Mouse (Mus musculus) limb, embryonic 10.5 days (tissue): ENCODE results near the gene Twf2. TPM values are rescaled to one million over a fixed set of nuclear protein-coding genes. Genes with fewer than 3 reads are reported as not detected.

Source experiments
- DNase-seq: peaks from one replicate; pipeline ENCODE4 v3.0.0-alpha.2; 2017; ENCODE audit warnings: low spot score
- H3K27ac ChIP-seq: fragments of 300-500 bp; sonication (generic); 2 replicates; pipeline ENCODE4 v1.5.1; 2016; ENCODE audit warnings: mild to moderate bottlenecking
- H3K27me3 ChIP-seq: fragments of 300-500 bp; sonication (generic); 2 replicates; pipeline ENCODE4 v1.6.1; 2016; ENCODE audit warnings: low read depth, mild to moderate bottlenecking; ENCODE audit not compliant: poor library complexity, severe bottlenecking
- H3K36me3 ChIP-seq: fragments of 300-500 bp; sonication (generic); 2 replicates; pipeline ENCODE4 v1.6.1; 2016; ENCODE audit warnings: mild to moderate bottlenecking, moderate library complexity
- H3K4me1 ChIP-seq: fragments of 300-500 bp; sonication (generic); 2 replicates; pipeline ENCODE4 v1.6.1; 2016
- H3K4me3 ChIP-seq: fragments of 300-500 bp; sonication (generic); 2 replicates; pipeline ENCODE4 v1.5.1; 2016; ENCODE audit warnings: mild to moderate bottlenecking, moderate library complexity
- H3K9me3 ChIP-seq: fragments of 300-500 bp; sonication (generic); replicated peaks from 2 replicates; pipeline ENCODE4 v1.6.1; 2016; ENCODE audit warnings: mild to moderate bottlenecking
- WGBS: fragments of 180-500 bp; shearing (Covaris S2); methylation state at CpG from one replicate; pipeline ENCODE4 v1.1.7; 2016; 5-methylcytosine and 5-hydroxymethylcytosine counted together
- polyA plus RNA-seq: library from polyadenylated mRNA; unstranded; fragments of >200 nt; fragmentation: Nextera tagmentation; extraction: Ambion mirVana; gene quantifications from 2 replicates; pipeline ENCODE4 v1.2.1, GENCODE M21; 2016

The Twf2 gene
- 75.1 and 76.6 TPM in 2 replicates for polyA plus RNA-seq

- DNase-seq, result peak; percentile 93
- Histone ChIP-seq H3K27ac (peak within 1 kb of the TSS; percentile 89), H3K27me3 (no peaks in the 10 kb centered on the region), H3K36me3 (peaks cover 20% of the 10 kb centered on the region), H3K4me1 (peaks cover 58% of the 10 kb centered on the region), H3K4me3 (peak within 1 kb of the TSS; percentile 71), H3K9me3 (no peaks in the 10 kb centered on the region)
- 2% methylated on average over 61 of the region's 61 CpGs for WGBS
These were observed at the start of gene Twf2 for GRCm38 (mm10) chr9:106202819-106203636. Gene Twf2 (plus strand): TSS chr9:106203108.

GRCm38 (mm10) chr9:106154106-106154505, 48.8 kb upstream of the Twf2 start:
- Histone ChIP-seq H3K4me1 (peaks cover 5% of the 10 kb centered on the region), H3K27ac (no peak overlapping the region), H3K36me3 (no peaks in the 10 kb centered on the region), H3K27me3 (peaks cover 54% of the 10 kb centered on the region), H3K9me3 (no peaks in the 10 kb centered on the region), H3K4me3 (no peak overlapping the region)
- DNase-seq, result no peak
- 90% methylated on average over 9 of the region's 9 CpGs for WGBS

- Histone ChIP-seq H3K27ac (no peak overlapping the region), H3K9me3 (no peaks in the 10 kb centered on the region), H3K4me1 (peaks cover 9% of the 10 kb centered on the region; the same call in 1 of the 2 replicates), H3K36me3 (no peaks in the 10 kb centered on the region), H3K4me3 (no peak overlapping the region), H3K27me3 (peaks cover 31% of the 10 kb centered on the region)
- DNase-seq, result peak; percentile 71
- 59% methylated on average over 5 of the region's 5 CpGs for WGBS
These were observed 46.5 kb upstream of the Twf2 start for GRCm38 (mm10) chr9:106156419-106156818.

GRCm38 (mm10) chr9:106156921-106157622, 45.8 kb upstream of the Twf2 start:
- Histone ChIP-seq H3K36me3 (no peaks in the 10 kb centered on the region), H3K9me3 (no peaks in the 10 kb centered on the region), H3K27me3 (peaks cover 24% of the 10 kb centered on the region), H3K4me1 (peaks cover 9% of the 10 kb centered on the region; the same call in 1 of the 2 replicates), H3K27ac (no peak overlapping the region), H3K4me3 (no peak overlapping the region)
- WGBS, result 81% methylated on average over 21 of the region's 21 CpGs
- DNase-seq, result no peak

DNA sequence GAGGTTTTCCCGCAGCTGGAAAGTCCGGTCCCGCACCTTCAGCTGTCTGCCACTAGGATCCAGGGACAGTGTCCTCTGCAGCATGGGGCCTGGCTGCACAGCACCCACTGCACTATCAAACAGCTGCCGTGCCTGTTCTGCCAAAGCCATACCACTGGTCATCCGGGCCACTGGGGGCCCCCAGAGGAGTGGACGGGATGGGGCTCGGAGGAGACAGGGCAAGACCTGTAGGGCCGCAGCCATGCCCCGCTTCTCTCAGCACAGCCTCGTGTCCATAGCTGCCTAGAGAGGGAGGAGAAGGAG, 45.3 kb upstream of the Twf2 start:
- 90% methylated on average over 10 of the region's 10 CpGs for WGBS
- Histone ChIP-seq H3K4me1 (peaks cover 9% of the 10 kb centered on the region; the same call in 1 of the 2 replicates), H3K27ac (no peak overlapping the region), H3K27me3 (peaks cover 19% of the 10 kb centered on the region; the same call in 1 of the 2 replicates), H3K9me3 (no peaks in the 10 kb centered on the region), H3K4me3 (no peak overlapping the region), H3K36me3 (no peaks in the 10 kb centered on the region)
- DNase-seq, result no peak

GRCm38 (mm10) chr9:106158037-106158491, 44.8 kb upstream of the Twf2 start, which contains the start of gene Glyctk:
Gene Glyctk (minus strand): TSS chr9:106158138.
- Histone ChIP-seq H3K27me3 (peaks cover 15% of the 10 kb centered on the region; the same call in 1 of the 2 replicates), H3K27ac (no peak within 1 kb of the TSS), H3K9me3 (no peaks in the 10 kb centered on the region), H3K36me3 (no peaks in the 10 kb centered on the region), H3K4me1 (peaks cover 9% of the 10 kb centered on the region; the same call in 1 of the 2 replicates), H3K4me3 (no peak within 1 kb of the TSS)
- 91% methylated on average over 6 of the region's 6 CpGs for WGBS
- DNase-seq, result no peak

DNA sequence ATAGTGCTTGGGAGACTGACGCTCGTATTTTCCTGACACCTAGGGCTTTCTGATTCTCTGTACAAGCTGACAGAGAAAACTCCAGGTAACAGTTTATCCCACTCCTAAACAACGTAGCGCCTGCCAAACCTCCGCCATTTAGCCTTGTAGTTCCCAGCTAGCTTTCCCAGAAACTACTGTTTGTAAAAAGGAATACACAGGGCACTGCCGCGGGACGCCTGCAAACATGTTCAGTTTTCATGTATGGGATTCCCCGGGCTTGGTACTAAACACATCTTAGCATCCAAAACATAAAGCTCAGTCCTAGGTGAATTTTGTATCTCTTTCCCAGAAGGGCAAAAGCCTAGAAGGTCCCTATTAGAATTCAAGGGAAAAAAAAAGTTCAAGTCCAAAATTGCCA, 43.7 kb upstream of the Twf2 start:
- H3K9me3 ChIP-seq, result no peaks in the 10 kb centered on the region
- WGBS, result 87% methylated on average over 9 of the region's 9 CpGs
- peaks cover 9% of the 10 kb centered on the region; the same call in 1 of the 2 replicates for H3K4me1 ChIP-seq
- 0 out of 2 replicates have a peak, but pooled peaks cover 5% of the 10 kb centered on the region for H3K27me3 ChIP-seq
- no peak for DNase-seq
- peak overlapping the region; percentile 59 for H3K4me3 ChIP-seq
- no peak overlapping the region for H3K27ac ChIP-seq
- no peaks in the 10 kb centered on the region for H3K36me3 ChIP-seq

GRCm38 (mm10) chr9:106159784-106160301, 43.1 kb upstream of the Twf2 start:
- 2% methylated on average over 24 of the region's 24 CpGs for WGBS
- H3K36me3 ChIP-seq, result no peaks in the 10 kb centered on the region
- H3K9me3 ChIP-seq, result no peaks in the 10 kb centered on the region
- peak overlapping the region; percentile 59 for H3K4me3 ChIP-seq
- peaks cover 9% of the 10 kb centered on the region; the same call in 1 of the 2 replicates for H3K4me1 ChIP-seq
- 0 out of 2 replicates have a peak, but pooled peaks cover 5% of the 10 kb centered on the region for H3K27me3 ChIP-seq
- DNase-seq, result peak; percentile 92
- H3K27ac ChIP-seq, result peak overlapping the region; percentile 93

DNA sequence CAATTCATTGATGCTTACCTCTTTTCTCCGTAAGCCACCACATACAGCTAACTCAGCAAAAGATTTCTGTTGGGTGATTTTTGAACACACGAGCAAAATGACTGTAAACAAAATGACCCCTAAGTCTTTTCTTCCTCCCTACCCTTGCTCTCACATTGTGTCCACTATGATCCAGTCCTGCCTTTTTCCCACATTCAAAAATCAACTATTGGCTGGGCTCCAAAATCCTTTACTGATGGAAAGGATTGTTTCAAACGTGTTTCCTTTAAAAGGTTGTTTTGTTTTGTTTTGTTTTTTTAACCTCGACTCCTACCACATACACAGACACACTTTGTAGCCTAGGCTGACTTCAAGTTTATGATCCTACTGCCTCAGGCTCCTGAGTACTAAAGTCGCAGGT, 42.5 kb upstream of the Twf2 start:
- Histone ChIP-seq H3K27me3 (0 out of 2 replicates have a peak, but pooled peaks cover 4% of the 10 kb centered on the region), H3K27ac (peak overlapping the region; percentile 93), H3K4me1 (peaks cover 9% of the 10 kb centered on the region; the same call in 1 of the 2 replicates), H3K4me3 (peak overlapping the region; percentile 59), H3K36me3 (no peaks in the 10 kb centered on the region), H3K9me3 (no peaks in the 10 kb centered on the region)
- 49% methylated on average over 5 of the region's 5 CpGs for WGBS
- DNase-seq, result no peak

GRCm38 (mm10) chr9:106166709-106167108, 36.2 kb upstream of the Twf2 start:
- whole genome bisulfite sequencing, result 95% methylated on average over 2 of the region's 2 CpGs
- DNase-seq, result no peak

DNA sequence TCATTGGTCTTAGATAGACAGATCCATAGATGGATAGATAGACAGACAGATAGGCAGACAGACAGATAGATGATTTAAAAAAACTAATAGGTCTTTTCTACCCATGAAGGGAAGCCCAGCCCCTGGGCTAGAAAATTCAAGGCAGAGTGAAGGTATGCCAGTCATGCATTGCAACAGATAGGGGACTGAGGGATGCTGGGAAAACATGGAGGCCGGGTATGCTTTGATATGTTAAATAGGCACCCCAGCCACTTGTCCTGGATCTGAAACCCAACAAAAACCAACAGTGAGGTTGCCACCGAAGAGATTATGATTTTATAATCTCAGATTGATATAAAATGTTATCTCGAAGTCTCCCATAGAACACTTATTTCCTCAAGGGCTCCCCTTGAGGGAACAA, 35.7 kb upstream of the Twf2 start:
- Histone ChIP-seq H3K27me3 (no peaks in the 10 kb centered on the region), H3K9me3 (no peaks in the 10 kb centered on the region), H3K27ac (no peak overlapping the region), H3K4me1 (peaks cover 11% of the 10 kb centered on the region), H3K4me3 (no peak overlapping the region), H3K36me3 (no peaks in the 10 kb centered on the region)
- 75% methylated on average over 3 of the region's 3 CpGs for WGBS
- no peak for DNase-seq

More at GRCm38 (mm10) chr9:106166709-106167108, 36.2 kb upstream of the Twf2 start:
- H3K4me3 ChIP-seq, result no peak overlapping the region
- H3K27ac ChIP-seq, result no peak overlapping the region
- no peaks in the 10 kb centered on the region for H3K36me3 ChIP-seq
- H3K27me3 ChIP-seq, result no peaks in the 10 kb centered on the region
- no peaks in the 10 kb centered on the region for H3K9me3 ChIP-seq
- H3K4me1 ChIP-seq, result peaks cover 11% of the 10 kb centered on the region

DNA sequence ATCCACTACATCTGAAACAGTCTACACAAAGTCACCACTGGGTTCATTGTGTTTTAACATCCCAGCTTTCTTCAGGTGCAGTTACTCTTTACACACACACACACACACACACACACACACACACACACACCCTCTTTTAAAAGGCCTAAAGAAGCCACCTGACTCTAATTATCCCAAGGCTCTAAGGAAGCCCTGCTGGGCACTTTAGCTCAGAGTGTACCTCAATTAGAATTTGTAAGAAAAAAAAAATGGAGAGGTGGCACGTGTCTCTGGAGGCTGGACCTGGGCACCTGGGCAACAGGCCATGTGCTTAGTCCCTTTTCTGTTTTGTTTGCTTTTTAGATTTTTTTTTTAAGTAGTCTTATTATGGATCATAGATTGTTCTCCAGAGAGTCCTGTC, 35.2 kb upstream of the Twf2 start:
- Histone ChIP-seq H3K27me3 (no peaks in the 10 kb centered on the region), H3K9me3 (no peaks in the 10 kb centered on the region), H3K4me1 (peaks cover 15% of the 10 kb centered on the region), H3K36me3 (no peaks in the 10 kb centered on the region), H3K27ac (no peak overlapping the region), H3K4me3 (no peak overlapping the region)
- no peak for DNase-seq
- 44% methylated on average over 1 of the region's 1 CpGs for WGBS
